Mouse (Mus musculus) right cerebral cortex, postnatal 14 days (tissue): ENCODE measurements around the gene F12.

Experiments
- DNase-seq: peaks from one replicate; pipeline ENCODE4 v3.0.0; 2022

F12 gene

DNA sequence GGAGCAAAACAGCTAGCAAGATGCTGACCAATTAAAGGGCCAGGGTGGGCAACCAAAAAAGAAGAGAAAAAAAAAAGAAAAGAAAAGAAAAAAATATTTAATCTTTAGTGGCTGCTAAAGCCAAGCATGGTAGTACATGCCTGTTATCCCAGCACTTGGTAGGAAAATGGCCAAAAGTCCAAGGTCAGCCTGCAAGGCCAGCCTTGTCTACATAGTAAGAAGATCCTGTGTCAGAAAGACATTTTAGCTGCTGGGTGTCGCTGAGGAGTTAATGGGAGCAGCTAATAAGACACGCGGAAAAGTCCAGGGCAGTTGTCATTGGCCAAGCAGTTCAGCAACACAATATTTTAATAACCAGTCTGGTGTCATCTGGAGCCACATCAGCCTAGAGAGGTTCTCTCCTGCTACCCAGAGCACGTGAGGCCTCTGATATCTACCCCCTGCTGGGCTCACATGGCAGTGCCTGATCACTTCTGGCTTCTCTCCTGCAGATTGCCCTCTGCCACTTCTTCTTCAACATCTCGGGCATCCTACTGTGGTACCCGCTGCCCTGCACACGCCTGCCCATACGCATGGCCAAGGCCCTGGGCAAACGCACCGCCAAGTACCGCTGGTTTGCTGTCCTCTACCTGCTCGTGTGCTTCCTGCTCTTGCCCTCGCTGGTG is 13.8 kb downstream of the F12 start:
- no peak for DNase-seq

DNA sequence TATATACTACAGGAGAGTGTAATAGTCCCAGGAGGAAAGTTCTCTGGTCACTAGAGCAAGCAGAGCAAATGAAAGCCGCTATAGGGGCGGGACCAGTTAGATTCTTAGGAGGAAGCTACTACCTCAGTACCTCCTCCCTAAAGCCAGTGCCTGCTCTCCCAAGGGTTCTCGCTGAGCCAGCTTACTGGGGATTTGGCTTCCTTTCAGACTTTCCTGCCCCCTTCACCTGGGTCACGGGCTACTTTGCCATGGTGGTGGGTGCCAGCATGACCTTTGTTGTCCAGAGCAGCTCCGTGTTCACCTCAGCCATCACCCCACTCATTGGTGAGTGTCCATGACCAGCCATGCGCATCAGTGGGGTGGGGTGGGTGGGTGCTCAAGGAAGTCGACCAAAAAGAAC is 14.8 kb downstream of the F12 start:
- DNase-seq = no peak

- no peak for DNase-seq
Observed at GRCm38 (mm10) chr13:55408546-55409120, 18.0 kb downstream of the F12 start.

DNA sequence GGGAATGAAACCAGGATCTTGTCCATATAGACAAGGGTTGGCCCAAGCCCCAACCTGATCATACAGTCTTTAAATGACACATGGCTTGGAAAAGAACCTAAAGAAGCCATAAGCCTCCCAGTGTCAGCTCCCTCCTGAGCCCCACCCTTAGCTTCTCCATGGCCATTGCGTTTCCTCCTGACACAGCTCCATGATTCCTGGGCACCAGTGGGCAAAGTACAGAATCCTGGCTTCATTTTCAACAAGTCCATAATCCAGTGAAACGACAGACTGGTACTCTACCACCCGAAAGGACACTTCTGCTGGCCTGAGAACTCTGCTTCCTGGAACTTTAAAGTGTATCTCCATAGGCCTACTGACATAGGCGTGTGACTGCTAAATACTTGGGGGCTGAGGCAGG is 19.3 kb downstream of the F12 start:
- DNase-seq = no peak

GRCm38 (mm10) chr13:55405783-55406390 is 20.7 kb downstream of the F12 start:
- no peak for DNase-seq

DNA sequence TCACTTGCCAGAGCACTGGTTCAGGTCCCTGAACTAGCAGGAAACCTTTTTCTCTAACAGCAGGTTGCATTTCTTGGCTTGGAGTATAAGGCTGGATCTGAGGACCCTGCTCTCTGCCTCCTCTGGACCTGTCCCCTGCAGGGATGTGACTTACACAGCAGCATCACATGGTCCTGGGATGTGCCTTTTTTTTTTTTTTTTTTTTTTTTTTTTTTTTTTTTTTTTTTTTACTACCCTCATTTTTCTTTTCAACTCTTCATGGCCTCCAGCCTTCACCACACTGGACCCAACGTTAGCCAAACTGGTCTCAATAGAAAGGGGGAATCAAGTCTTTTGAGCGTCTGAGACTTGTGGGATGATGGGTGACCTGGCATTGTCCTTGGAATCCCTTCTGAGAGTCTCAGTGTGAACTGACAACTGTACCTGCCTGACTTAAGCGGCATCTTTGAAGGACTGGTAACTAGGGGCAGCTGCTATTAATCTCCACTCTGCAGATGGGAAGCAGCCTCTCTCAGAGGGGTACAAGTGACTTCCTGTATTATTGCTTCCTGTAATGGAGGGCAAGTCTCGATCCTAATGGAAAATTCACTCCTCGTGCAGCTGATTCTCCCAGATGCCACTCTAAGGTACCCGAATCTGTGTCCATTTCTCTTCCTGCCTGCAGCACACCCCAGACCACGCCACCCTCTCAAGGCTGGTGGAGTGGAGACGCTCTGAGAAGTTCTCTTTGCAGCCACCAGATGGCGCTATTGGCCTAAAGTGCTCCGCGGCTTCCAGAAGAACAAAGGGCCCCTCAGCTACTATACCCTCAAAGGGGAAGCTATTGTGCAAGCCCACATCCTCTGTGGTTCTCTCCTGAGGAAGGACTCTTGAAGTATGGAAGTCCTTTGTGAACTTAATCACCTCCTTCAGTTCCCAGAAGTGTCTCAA is 21.5 kb downstream of the F12 start:
- peak; percentile 82 for DNase-seq

DNA sequence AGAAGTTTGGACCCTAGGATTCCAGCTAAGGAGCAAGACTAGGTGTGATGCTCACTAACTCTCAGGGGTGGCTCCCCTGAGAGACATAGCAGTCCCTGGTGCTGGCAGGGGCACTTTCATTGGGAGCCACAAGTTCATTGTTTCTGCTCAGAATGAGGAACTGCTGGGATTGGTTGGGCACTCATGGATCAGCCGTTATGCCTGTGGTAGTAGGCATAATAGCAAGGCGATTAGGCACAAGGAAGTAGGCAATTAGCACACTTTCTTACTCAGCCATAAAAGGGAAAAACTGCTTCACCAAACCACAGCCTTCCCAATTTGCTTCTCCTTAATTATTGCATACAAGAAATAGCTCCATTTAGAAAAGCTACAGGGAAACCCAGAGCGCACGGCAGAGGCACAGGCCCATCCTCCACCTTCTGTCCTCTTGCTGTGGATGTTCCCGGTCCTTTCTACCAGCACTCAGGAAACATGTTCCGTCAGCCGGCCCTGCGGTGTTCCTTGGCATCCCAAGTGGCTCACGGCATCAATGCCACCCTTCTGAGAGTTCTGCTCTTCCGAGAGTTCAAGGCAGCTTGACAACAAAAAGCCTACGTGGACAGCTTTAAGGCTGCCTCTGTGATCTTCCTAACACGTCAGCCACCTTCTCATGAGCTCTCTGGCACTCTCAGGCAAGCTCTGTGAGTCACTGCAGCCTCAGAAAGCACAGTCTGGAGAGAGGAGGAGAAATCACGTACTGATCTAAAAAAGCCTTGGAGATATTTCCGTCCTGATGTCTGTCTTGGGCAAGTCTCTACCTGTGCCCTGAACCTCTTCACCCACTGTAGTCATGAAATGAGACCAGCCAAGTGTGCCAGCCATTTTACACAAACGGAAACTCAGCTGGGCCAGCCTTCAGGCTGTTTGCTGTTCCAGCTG is 22.4 kb downstream of the F12 start:
- no peak for DNase-seq

- no peak for DNase-seq
Observed at GRCm38 (mm10) chr13:55403266-55403665, 23.3 kb downstream of the F12 start.

GRCm38 (mm10) chr13:55400039-55400346 is 26.6 kb downstream of the F12 start:
- no peak for DNase-seq

DNA sequence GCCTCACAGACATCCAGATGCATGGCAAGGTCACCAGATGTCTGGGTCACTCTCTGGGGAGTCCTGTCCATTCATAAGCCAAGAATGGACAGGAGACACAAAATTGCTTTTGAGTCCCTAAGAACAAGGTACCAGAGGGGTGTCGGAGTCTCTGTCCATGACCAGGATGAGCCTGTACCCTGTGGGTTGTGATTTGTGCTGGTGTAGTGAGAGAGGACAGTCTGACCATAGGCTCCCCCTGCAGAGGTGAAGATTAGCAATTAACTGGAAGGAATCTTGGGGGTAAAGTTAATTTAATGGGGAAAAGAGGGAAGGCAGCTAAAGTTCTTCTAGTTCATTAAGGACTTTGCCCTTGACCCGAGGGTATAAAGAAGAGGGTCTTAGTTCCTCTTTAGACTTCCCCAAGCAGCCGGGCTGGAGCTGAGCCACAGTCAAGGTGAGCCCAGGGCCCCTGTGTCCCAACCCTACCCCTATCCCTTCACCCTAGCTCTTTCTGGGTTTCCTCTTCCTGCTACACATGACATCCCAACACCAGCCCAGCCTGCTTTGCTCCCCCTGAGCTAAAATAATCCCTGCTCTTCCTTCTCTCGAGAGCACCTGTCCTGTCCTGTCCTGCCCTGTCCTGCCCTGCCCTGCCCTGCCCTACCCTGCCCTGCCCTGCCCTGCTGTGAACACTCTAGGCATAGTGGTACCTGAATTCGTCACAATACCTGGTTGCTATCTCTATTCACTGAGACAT is 27.1 kb downstream of the F12 start:
- DNase-seq = no peak

GRCm38 (mm10) chr13:55398088-55398487 is 28.5 kb downstream of the F12 start, which contains the start of gene Slc34a1:
Gene Slc34a1, plus strand, starts transcription at chr13:55398187.
- no peak for DNase-seq

GRCm38 (mm10) chr13:55392933-55393332 is 33.7 kb downstream of the F12 start:
- no peak for DNase-seq

DNA sequence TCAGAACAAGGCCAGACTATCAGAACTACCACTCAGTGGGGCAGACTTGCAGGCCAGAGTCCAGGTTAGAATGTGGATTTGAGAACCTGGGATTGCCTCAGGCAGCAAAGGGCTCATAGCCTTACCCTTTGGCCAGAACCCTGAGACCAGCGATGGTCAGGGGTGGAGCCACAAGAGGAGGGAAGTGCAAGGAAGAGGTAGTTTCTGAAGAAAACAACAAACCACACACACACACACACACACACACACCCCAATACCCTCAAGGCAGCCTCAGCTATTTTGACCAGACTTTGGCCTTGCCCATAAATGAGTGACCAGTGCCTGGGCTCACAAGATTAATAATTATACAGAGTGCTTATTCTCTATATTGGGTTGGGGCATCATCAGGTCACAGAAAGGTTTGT is 35.0 kb downstream of the F12 start:
- DNase-seq = no peak

GRCm38 (mm10) chr13:55390644-55391043 is 35.9 kb downstream of the F12 start:
- DNase-seq = no peak

GRCm38 (mm10) chr13:55381790-55382189 is 44.8 kb downstream of the F12 start:
- peak; percentile 67 for DNase-seq

DNA sequence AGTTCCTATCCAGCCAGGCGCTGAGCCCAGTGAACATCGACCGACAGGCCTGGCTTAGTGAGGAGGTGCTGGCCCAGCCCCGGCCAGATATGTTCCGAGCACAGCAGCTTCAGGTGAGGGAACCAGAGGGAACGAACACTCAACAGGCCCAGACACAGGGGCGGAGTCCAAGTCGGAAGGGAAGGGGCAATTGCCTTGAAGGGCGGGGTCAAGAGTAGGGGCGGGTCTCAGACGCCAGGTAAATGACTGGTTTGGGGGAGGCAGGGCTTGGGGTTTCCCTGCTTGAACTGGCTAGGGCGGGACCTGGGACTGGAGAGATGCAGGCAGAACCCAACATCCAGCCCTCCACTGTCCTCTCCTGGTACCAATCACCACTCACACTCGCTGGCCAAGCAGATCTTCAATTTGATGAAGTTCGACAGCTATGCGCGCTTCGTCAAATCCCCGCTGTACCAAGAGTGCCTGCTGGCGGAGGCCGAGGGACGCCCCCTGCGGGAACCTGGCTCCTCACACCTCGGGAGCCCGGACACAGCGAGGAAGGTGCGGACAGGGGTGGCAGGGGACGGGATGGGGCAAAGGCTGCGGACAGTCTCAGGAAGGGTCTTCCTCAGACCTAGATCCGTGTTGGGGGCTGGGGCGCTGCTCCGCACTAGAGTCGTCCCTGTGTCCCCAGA is 47.5 kb downstream of the F12 start:
- DNase-seq = no peak

GRCm38 (mm10) chr13:55375877-55376276 is 50.7 kb downstream of the F12 start:
- no peak for DNase-seq

- no peak for DNase-seq
Observed at GRCm38 (mm10) chr13:55374206-55374924, 52.2 kb downstream of the F12 start.

GRCm38 (mm10) chr13:55371740-55372139 is 54.9 kb downstream of the F12 start:
- no peak for DNase-seq

DNA sequence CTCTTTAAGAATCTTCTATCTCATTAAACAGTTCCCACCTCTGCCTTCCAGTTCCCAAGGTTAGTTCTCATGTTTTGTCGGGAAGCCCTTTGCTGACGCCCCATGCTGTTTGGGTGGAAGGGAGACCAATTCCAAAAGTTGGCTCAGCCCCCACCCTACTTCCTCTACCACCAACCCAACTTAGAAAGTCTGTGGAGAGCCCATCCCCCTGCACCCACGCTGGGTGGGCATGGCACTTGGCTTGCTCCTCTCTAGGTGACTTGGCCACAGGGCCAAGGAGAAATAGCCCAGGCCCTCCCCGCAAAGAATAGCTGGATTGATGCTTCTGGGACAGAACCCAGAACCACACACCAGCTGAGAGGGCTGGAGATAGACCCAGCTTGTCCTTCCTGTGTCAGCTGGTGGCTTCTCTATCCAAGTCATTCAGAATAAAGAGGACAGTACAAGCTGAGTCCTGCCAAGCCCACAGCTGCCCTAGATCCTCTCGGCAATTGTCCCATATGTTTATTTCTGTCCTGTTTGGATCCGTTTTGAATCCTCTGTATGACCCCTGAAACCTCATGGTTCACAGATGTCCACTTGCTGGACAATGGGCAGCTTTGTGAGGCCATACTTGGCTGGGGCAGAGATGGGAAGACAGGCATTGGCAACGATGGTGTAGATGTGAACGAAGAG is 55.4 kb downstream of the F12 start:
- no peak for DNase-seq
